Mouse (Mus musculus) limb, embryonic 14.5 days (tissue): ENCODE measurements around the gene Ptprt. TPM values are rescaled to one million over a fixed set of nuclear protein-coding genes. Genes with fewer than 3 reads are reported as not detected.

Experiments used
- ATAC-seq: fragments of 200-750 bp; cut with Nextera tagmentation; 2 replicates; pipeline ENCODE4 v1.8.0; 2017; ENCODE audit warnings: low read depth, moderate number of reproducible peaks, moderate TSS enrichment; ENCODE audit not compliant: low FRiP score
- DNase-seq: peaks from one replicate; pipeline ENCODE4 v3.0.0-alpha.2; 2015; ENCODE audit warnings: low spot score
- H3K27ac ChIP-seq: fragments of 300-500 bp; sonication (generic); replicated peaks from 2 replicates; pipeline ENCODE4 v1.5.1; 2014; ENCODE audit warnings: low read depth, mild to moderate bottlenecking, low read length, moderate library complexity, mixed read lengths
- H3K27me3 ChIP-seq: fragments of 300-500 bp; sonication (generic); 2 replicates; pipeline ENCODE4 v1.6.1; 2014; ENCODE audit warnings: low read length, mixed read lengths; ENCODE audit not compliant: control insufficient read depth, insufficient read depth
- H3K36me3 ChIP-seq: fragments of 300-500 bp; sonication (generic); 2 replicates; pipeline ENCODE4 v1.6.1; 2014; ENCODE audit warnings: mild to moderate bottlenecking, low read length, moderate library complexity, mixed read lengths; ENCODE audit not compliant: control insufficient read depth, insufficient read depth
- H3K4me1 ChIP-seq: fragments of 300-500 bp; sonication (generic); 2 replicates; pipeline ENCODE4 v1.6.1; 2014; ENCODE audit warnings: antibody characterized with exemption, low read length, mixed read lengths; ENCODE audit not compliant: control insufficient read depth, insufficient read depth
- H3K4me2 ChIP-seq: fragments of 300-500 bp; sonication (generic); replicated peaks from 2 replicates; pipeline ENCODE4 v1.6.1; 2014; ENCODE audit warnings: low read depth, mild to moderate bottlenecking, low read length, moderate library complexity; ENCODE audit not compliant: severe bottlenecking
- H3K4me3 ChIP-seq: fragments of 300-500 bp; sonication (generic); replicated peaks from 2 replicates; pipeline ENCODE4 v1.5.1; 2014; ENCODE audit warnings: low read length
- H3K9ac ChIP-seq: fragments of 300-500 bp; sonication (generic); 2 replicates; pipeline ENCODE4 v1.6.1; 2014; ENCODE audit warnings: mild to moderate bottlenecking, low read depth, low read length, moderate library complexity; ENCODE audit not compliant: severe bottlenecking
- H3K9me3 ChIP-seq: fragments of 300-500 bp; sonication (generic); 2 replicates; pipeline ENCODE4 v1.6.1; 2016; ENCODE audit warnings: low read length; ENCODE audit not compliant: control insufficient read depth
- POLR2A ChIP-seq: fragments of 200-500 bp; IDR thresholded peaks from 2 replicates; pipeline ENCODE4 v1.8.0; 2012; ENCODE audit warnings: inconsistent platforms, mild to moderate bottlenecking, moderate library complexity, borderline replicate concordance; ENCODE audit not compliant: insufficient read depth, insufficient read length; ENCODE audit errors: extremely low read depth
- WGBS: fragments of 180-500 bp; shearing (Covaris S2); extraction: QIAGEN DNeasy Blood & Tissue Kit; methylation state at CpG from one replicate; pipeline ENCODE4 v1.1.7; 2014; 5-methylcytosine and 5-hydroxymethylcytosine counted together
- polyA plus RNA-seq, 2 experiments: library from polyadenylated mRNA; depleted of rRNA in 1 of 2; stranded (reverse) in 1 of 2; unstranded in 1 of 2; fragments of >200 nt; fragmentation: Nextera tagmentation in 1 of 2; extraction: Ambion mirVana in 1 of 2; gene quantifications; 2 replicates each; pipeline versions ENCODE4 v1.2.1 to v1.2.3; 2012 to 2014

Gene Ptprt
- polyA plus RNA-seq, 2 experiments, result 2.2 to 3.1 TPM

DNA sequence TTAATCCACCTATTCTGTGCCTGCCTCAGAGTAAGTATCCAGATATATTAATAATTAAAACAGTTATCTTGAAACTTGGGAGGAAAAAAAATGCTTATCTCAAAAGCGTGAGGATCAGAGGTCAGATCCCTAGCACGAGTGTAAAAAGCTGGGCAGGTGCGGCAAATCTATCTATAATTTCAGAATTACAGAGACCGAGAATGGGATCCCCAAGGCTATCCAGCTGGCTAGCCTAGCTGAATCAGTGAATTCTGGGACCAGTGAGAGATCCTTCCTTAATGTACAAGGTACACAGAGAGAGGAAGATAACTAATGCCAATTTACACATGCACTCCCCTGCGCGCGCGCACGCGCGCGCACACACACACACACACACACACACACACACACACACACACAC is 31.2 kb upstream of the Ptprt start:
- Histone ChIP-seq H3K4me2 (no peak overlapping the region), H3K27ac (no peak overlapping the region), H3K9me3 (no peaks in the 10 kb centered on the region), H3K27me3 (no peaks in the 10 kb centered on the region), H3K36me3 (no peaks in the 10 kb centered on the region), H3K4me3 (no peak overlapping the region), H3K4me1 (no peaks in the 10 kb centered on the region), H3K9ac (no peak overlapping the region)
- no peak for TF ChIP-seq POLR2A
- DNase-seq (no peak), ATAC-seq (no peak)
- 94% methylated on average over 9 of the region's 12 CpGs for WGBS

- H3K4me1 ChIP-seq, result no peaks in the 10 kb centered on the region
- WGBS, result 11% methylated on average over 6 of the region's 6 CpGs
- H3K36me3 ChIP-seq, result no peaks in the 10 kb centered on the region
- no peak overlapping the region for H3K4me3 ChIP-seq
- no peak overlapping the region for H3K9ac ChIP-seq
- no peaks in the 10 kb centered on the region for H3K9me3 ChIP-seq
- peak; percentile 38 for DNase-seq
- ATAC-seq, result no peak
- H3K27ac ChIP-seq, result no peak overlapping the region
- no peak overlapping the region for H3K4me2 ChIP-seq
- H3K27me3 ChIP-seq, result no peaks in the 10 kb centered on the region
- TF ChIP-seq POLR2A, result no peak
Measured at GRCm38 (mm10) chr2:162682674-162683073, 21.7 kb upstream of the Ptprt start.

DNA sequence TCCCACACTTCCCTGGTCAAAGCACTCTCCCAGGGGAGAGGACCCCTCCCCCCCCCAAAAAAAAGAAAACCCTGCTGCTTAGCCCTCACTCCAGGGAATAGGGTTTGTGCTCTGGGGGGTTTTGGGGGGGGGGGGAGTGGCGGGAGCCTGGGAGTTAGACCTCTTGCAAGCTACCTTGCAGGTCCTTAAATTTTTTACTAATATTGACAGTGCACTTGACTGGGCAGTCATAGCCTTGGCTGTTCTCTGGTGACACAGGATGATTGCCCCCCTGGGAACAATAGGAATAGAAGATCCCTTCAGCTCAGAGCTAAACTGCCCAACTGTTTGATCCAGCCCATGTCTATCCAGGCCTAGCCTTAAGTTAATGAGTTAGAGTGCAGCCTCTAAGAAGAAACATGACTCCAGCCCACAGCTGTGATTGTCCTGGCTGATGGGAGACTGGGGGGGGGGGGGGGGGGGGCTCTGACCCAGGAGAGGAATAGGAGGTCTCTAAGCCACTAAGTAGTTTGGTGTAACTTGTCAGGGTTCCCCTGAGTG is 1.6 kb upstream of the Ptprt start:
- Histone ChIP-seq H3K27me3 (peaks cover 48% of the 10 kb centered on the region), H3K4me2 (no peak overlapping the region), H3K4me3 (no peak overlapping the region), H3K4me1 (peaks cover 6% of the 10 kb centered on the region; the same call in 1 of the 2 replicates), H3K9me3 (no peaks in the 10 kb centered on the region), H3K27ac (no peak overlapping the region), H3K9ac (no peak overlapping the region), H3K36me3 (no peaks in the 10 kb centered on the region)
- DNase-seq, result peak; percentile 23
- 13% methylated on average over 1 of the region's 1 CpGs for WGBS
- no peak for TF ChIP-seq POLR2A
- ATAC-seq, result no peak; the same call in 1 of the 2 replicates

DNA sequence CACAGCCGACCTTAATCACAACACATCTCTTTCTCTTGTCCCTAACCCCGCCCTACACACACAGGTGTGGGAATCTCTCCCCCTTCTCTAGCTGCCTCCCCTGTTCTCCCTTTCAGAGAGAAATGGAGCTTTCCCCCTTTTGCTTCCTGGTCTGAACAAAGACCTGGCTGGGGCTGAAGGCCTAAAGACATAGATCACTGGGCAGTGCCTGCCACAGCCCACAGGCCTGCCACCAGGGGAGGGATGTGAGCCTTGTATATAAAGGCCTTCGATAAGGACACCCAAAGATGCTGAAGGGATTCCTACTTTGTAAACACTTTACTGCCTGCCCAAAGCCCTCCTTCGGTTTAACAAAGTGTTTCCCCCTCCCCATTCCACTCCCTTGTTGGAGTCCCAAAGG is 786 bp upstream of the Ptprt start:
- H3K4me1 ChIP-seq, result peaks cover 6% of the 10 kb centered on the region; the same call in 1 of the 2 replicates
- H3K4me3 ChIP-seq, result no peak overlapping the region
- DNase-seq, result no peak
- H3K9me3 ChIP-seq, result no peaks in the 10 kb centered on the region
- no peak overlapping the region for H3K9ac ChIP-seq
- ATAC-seq, result no peak
- WGBS, result 14% methylated on average over 4 of the region's 4 CpGs
- no peak for TF ChIP-seq POLR2A
- H3K4me2 ChIP-seq, result no peak overlapping the region
- H3K27ac ChIP-seq, result no peak overlapping the region
- no peaks in the 10 kb centered on the region for H3K36me3 ChIP-seq
- H3K27me3 ChIP-seq, result peaks cover 52% of the 10 kb centered on the region

DNA sequence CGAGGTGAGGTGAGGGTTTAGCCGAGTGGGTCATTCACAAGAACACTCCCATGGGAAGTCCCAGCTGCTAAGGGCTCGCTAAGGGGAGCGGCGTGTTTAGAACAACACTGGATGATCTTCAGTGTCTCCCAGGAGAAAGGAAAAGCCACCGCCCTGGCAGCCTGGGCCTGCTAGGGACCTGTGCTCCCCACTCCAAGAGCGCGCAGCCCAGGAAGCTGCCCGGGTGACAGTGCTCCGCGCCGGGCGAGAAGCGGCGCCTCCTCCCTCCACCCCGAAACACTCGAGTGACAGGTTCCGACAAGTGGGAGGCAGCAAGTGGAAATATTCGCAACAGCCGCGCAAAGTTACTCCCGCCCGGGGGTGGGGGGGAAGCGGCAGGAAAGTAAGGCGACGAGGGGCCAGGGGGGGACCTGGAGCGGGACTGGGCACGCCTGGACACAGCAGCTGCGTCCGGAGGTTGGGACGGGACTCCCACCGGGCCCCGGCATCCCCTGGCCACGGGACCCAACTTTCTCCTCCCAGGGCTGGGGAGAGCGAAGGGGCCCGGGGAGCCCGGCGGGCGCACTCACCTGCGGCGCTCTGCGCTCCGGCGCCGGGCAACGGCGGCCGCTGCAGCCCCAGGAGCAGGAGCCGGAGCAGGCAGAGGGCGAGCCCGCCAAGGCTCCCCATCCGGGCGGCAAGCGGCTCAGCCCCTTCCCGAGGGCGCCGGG is 561 bp downstream of the Ptprt start:
- Histone ChIP-seq H3K4me1 (peaks cover 6% of the 10 kb centered on the region; the same call in 1 of the 2 replicates), H3K4me3 (peak overlapping the region; percentile 50), H3K27me3 (peaks cover 57% of the 10 kb centered on the region), H3K36me3 (no peaks in the 10 kb centered on the region), H3K27ac (no peak overlapping the region), H3K9ac (peak overlapping the region; percentile 47), H3K9me3 (no peaks in the 10 kb centered on the region), H3K4me2 (peak overlapping the region; percentile 93)
- WGBS, result under 1% methylated on average over 16 of the region's 57 CpGs
- ATAC-seq, result peak; percentile 23; the same call in 1 of the 2 replicates
- DNase-seq, result no peak
- no peak for TF ChIP-seq POLR2A
